Mouse (Mus musculus) neutrophil, adult 65 days (primary cell): ENCODE data around the gene Canx. TPM values are rescaled to one million over a fixed set of nuclear protein-coding genes. Genes with fewer than 3 reads are reported as not detected.

ENCODE experiments used
- total RNA-seq: library from RNA; stranded (reverse); gene quantifications from 2 replicates; pipeline ENCODE4 v1.2.4, GENCODE M21; 2023

Gene Canx
- total RNA-seq: 129 and 163 TPM in 2 replicates

GRCm38 (mm10) chr11:50325496-50326301 is at the start of gene Canx:
Gene Canx (minus strand): TSS chr11:50325673.

GRCm38 (mm10) chr11:50354162-50354561 is 28.7 kb upstream of the Canx start, which contains the start of gene Cby3:
Gene Cby3 (plus strand): TSS chr11:50354462.

GRCm38 (mm10) chr11:50292190-50292855 is 33.1 kb downstream of the Canx start, which contains the start of gene Maml1:
Gene Maml1 (minus strand): TSS chr11:50292311.

Other genes starting within 250 kb of the Canx start
- 53.7 and 70.4 TPM in 2 replicates for gene Tbc1d9b, start 194.3 kb downstream of the Canx start, total RNA-seq
- gene Mrnip, start 151.2 kb downstream of the Canx start, total RNA-seq: 1.6 and 3.4 TPM in 2 replicates
- gene Sqstm1, start 114.8 kb downstream of the Canx start, total RNA-seq: 534 and 554 TPM in 2 replicates
- 15.5 and 18.6 TPM in 2 replicates for gene Mgat4b, start 114.8 kb downstream of the Canx start, total RNA-seq
- not detected in 2 replicates for gene Ltc4s, start 87.1 kb downstream of the Canx start, total RNA-seq
- gene Maml1, start 33.4 kb downstream of the Canx start, total RNA-seq: 47.0 TPM in 2 replicates
- not detected in 2 replicates for gene Cby3, start 28.8 kb upstream of the Canx start, total RNA-seq
- gene Hnrnph1, start 51.3 kb upstream of the Canx start, total RNA-seq: 524 and 723 TPM in 2 replicates
- 23.4 and 31.6 TPM in 2 replicates for gene Rufy1, start 105.5 kb upstream of the Canx start, total RNA-seq